Mouse (Mus musculus): ENCODE results near the gene Laptm4a. TPM values are rescaled to one million over a fixed set of nuclear protein-coding genes. Genes with fewer than 3 reads are reported as not detected.
"Not testable (repeated sequence)": the region's sequence is repeated elsewhere in the genome, so short reads cannot be mapped to it uniquely, and the experiment has no call there.

Gene Laptm4a
- polyA plus RNA-seq, 1 experiment from 2014 or later: 336 TPM

- peak overlapping the region; percentile 99 for H3K27ac ChIP-seq (ENCODE audit: low read length)
- H3K9ac ChIP-seq (ENCODE audit: low read length): peak overlapping the region; percentile 95
- H3K9me3 ChIP-seq (ENCODE audit: control insufficient read depth, low read length): no peaks in the 10 kb centered on the region
- 2% methylated on average over 30 of the region's 30 CpGs for WGBS
- no peak for ATAC-seq (ENCODE audit: low read depth)
- H3K36me3 ChIP-seq (ENCODE audit: control insufficient read depth, insufficient read depth, low read length): no peaks in the 10 kb centered on the region
- peaks cover 18% of the 10 kb centered on the region for H3K4me1 ChIP-seq (replicated peaks; ENCODE audit: control insufficient read depth, insufficient read depth, low read length)
- no peaks in the 10 kb centered on the region for H3K27me3 ChIP-seq (ENCODE audit: control insufficient read depth, insufficient read depth, low read depth, low read length)
- H3K4me2 ChIP-seq (ENCODE audit: low read depth, low read length): peak overlapping the region; percentile 85
- peak overlapping the region; percentile 87 for H3K4me3 ChIP-seq (ENCODE audit: low read length)
Observed at GRCm38 (mm10) chr12:8922369-8923124, 1.1 kb downstream of the Laptm4a start.

GRCm38 (mm10) chr12:8923125-8923410 lies 1.6 kb downstream of the Laptm4a start:
- H3K4me1 ChIP-seq (replicated peaks; ENCODE audit: control insufficient read depth, insufficient read depth, low read length): peaks cover 18% of the 10 kb centered on the region
- peak overlapping the region; percentile 87 for H3K4me3 ChIP-seq (ENCODE audit: low read length)
- peak overlapping the region; percentile 95 for H3K9ac ChIP-seq (ENCODE audit: low read length)
- no peaks in the 10 kb centered on the region for H3K27me3 ChIP-seq (ENCODE audit: control insufficient read depth, insufficient read depth, low read depth, low read length)
- H3K36me3 ChIP-seq (ENCODE audit: control insufficient read depth, insufficient read depth, low read length): no peaks in the 10 kb centered on the region
- ATAC-seq (ENCODE audit: low read depth): no peak
- peak overlapping the region; percentile 99 for H3K27ac ChIP-seq (ENCODE audit: low read length)
- H3K4me2 ChIP-seq (ENCODE audit: low read depth, low read length): peak overlapping the region; percentile 85
- no peaks in the 10 kb centered on the region for H3K9me3 ChIP-seq (ENCODE audit: control insufficient read depth, low read length)
- 9% methylated on average over 5 of the region's 5 CpGs for WGBS

DNA sequence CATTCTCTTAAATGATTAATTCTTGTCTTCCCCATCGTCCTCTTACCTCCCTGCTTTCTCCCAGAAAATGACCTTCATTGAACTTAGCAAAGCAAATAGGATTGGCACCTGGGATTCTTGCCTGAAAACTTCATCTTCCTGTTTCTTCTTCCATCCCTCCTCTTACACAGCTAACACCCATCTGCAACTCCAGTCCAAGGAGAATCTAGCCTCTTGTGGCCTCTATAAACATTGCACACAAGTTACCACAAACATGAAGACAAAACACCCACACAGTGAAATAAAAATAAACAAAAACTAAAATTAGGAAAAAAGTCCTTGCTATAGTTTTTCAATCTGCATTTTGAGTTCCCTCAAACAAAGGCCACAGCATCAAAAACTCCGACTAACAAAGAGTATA lies 2.1 kb downstream of the Laptm4a start:
- Histone ChIP-seq H3K9ac (ENCODE audit: low read length) (no peak overlapping the region; the same call in 1 of the 2 replicates), H3K4me2 (ENCODE audit: low read depth, low read length) (peak overlapping the region; percentile 85), H3K27ac (ENCODE audit: low read length) (no peak overlapping the region; the same call in 1 of the 2 replicates), H3K36me3 (ENCODE audit: control insufficient read depth, insufficient read depth, low read length) (no peaks in the 10 kb centered on the region), H3K4me3 (ENCODE audit: low read length) (peak overlapping the region; percentile 87), H3K9me3 (ENCODE audit: control insufficient read depth, low read length) (no peaks in the 10 kb centered on the region), H3K27me3 (ENCODE audit: control insufficient read depth, insufficient read depth, low read depth, low read length) (no peaks in the 10 kb centered on the region), H3K4me1 (replicated peaks; ENCODE audit: control insufficient read depth, insufficient read depth, low read length) (peaks cover 19% of the 10 kb centered on the region)
- 35% methylated on average over 2 of the region's 2 CpGs for WGBS
- no peak for ATAC-seq (ENCODE audit: low read depth)

GRCm38 (mm10) chr12:8927652-8928051 lies 6.2 kb downstream of the Laptm4a start:
- Histone ChIP-seq H3K4me1 (replicated peaks; ENCODE audit: control insufficient read depth, insufficient read depth, low read length) (peaks cover 20% of the 10 kb centered on the region), H3K4me2 (ENCODE audit: low read depth, low read length) (no peak overlapping the region), H3K9ac (ENCODE audit: low read length) (no peak overlapping the region), H3K27me3 (ENCODE audit: control insufficient read depth, insufficient read depth, low read depth, low read length) (no peaks in the 10 kb centered on the region), H3K27ac (ENCODE audit: low read length) (no peak overlapping the region), H3K9me3 (ENCODE audit: control insufficient read depth, low read length) (no peaks in the 10 kb centered on the region), H3K36me3 (ENCODE audit: control insufficient read depth, insufficient read depth, low read length) (no peaks in the 10 kb centered on the region), H3K4me3 (ENCODE audit: low read length) (no peak overlapping the region)
- WGBS: 84% methylated on average over 3 of the region's 3 CpGs
- no peak for ATAC-seq (ENCODE audit: low read depth)

GRCm38 (mm10) chr12:8928766-8929165 lies 7.3 kb downstream of the Laptm4a start:
- Histone ChIP-seq H3K9ac (ENCODE audit: low read length) (no peak overlapping the region), H3K4me3 (ENCODE audit: low read length) (no peak overlapping the region), H3K4me2 (ENCODE audit: low read depth, low read length) (no peak overlapping the region), H3K27ac (ENCODE audit: low read length) (no peak overlapping the region), H3K36me3 (ENCODE audit: control insufficient read depth, insufficient read depth, low read length) (peaks cover 4% of the 10 kb centered on the region), H3K9me3 (ENCODE audit: control insufficient read depth, low read length) (no peaks in the 10 kb centered on the region), H3K4me1 (replicated peaks; ENCODE audit: control insufficient read depth, insufficient read depth, low read length) (peaks cover 12% of the 10 kb centered on the region), H3K27me3 (ENCODE audit: control insufficient read depth, insufficient read depth, low read depth, low read length) (no peaks in the 10 kb centered on the region)
- no peak for ATAC-seq (ENCODE audit: low read depth)
- 68% methylated on average over 4 of the region's 4 CpGs for WGBS

GRCm38 (mm10) chr12:8931083-8931482 lies 9.6 kb downstream of the Laptm4a start:
- 0 out of 2 replicates have a peak, but pooled peaks cover 4% of the 10 kb centered on the region for H3K4me1 ChIP-seq (replicated peaks; ENCODE audit: control insufficient read depth, insufficient read depth, low read length)

GRCm38 (mm10) chr12:8935349-8935748 lies 13.9 kb downstream of the Laptm4a start:
- Histone ChIP-seq H3K27ac (ENCODE audit: low read length) (no peak overlapping the region), H3K9me3 (ENCODE audit: control insufficient read depth, low read length) (no peaks in the 10 kb centered on the region)
- WGBS: 73% methylated on average over 5 of the region's 5 CpGs

More at GRCm38 (mm10) chr12:8931083-8931482, 9.6 kb downstream of the Laptm4a start:
- no peaks in the 10 kb centered on the region for H3K27me3 ChIP-seq (ENCODE audit: control insufficient read depth, insufficient read depth, low read depth, low read length)
- ATAC-seq (ENCODE audit: low read depth): no peak
- no peak overlapping the region for H3K4me3 ChIP-seq (ENCODE audit: low read length)
- peaks cover 22% of the 10 kb centered on the region for H3K36me3 ChIP-seq (ENCODE audit: control insufficient read depth, insufficient read depth, low read length)
- H3K27ac ChIP-seq (ENCODE audit: low read length): no peak overlapping the region
- H3K9me3 ChIP-seq (ENCODE audit: control insufficient read depth, low read length): no peaks in the 10 kb centered on the region
- no peak overlapping the region for H3K4me2 ChIP-seq (ENCODE audit: low read depth, low read length)
- H3K9ac ChIP-seq (ENCODE audit: low read length): no peak overlapping the region
- WGBS: 79% methylated on average over 4 of the region's 4 CpGs

DNA sequence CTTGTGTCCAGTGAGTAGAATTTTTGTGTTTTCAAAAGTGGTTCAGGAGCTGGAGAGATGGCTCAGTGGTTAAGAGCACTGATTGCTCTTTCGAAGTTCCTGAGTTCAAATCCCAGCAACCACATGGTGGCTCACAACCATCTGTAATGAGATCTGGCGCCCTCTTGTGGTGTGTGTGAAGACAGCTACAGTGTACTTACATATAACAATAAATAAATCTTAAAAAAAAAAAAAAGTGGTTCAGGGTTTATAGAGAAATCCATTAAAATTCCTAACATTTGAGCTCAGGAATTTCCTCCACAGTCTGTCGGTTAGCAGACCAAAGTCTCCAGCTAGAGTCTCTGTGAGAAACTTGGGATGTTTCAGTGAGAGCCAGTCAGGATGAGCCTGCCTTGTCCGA lies 14.7 kb downstream of the Laptm4a start:
- 66% methylated on average over 4 of the region's 4 CpGs for WGBS
- not testable (repeated sequence) for ATAC-seq (ENCODE audit: low read depth)

More at GRCm38 (mm10) chr12:8935349-8935748, 13.9 kb downstream of the Laptm4a start:
- H3K4me3 ChIP-seq (ENCODE audit: low read length): no peak overlapping the region
- no peak for ATAC-seq (ENCODE audit: low read depth)
- H3K36me3 ChIP-seq (ENCODE audit: control insufficient read depth, insufficient read depth, low read length): peaks cover 54% of the 10 kb centered on the region
- H3K4me2 ChIP-seq (ENCODE audit: low read depth, low read length): no peak overlapping the region
- H3K9ac ChIP-seq (ENCODE audit: low read length): no peak overlapping the region
- no peaks in the 10 kb centered on the region for H3K27me3 ChIP-seq (ENCODE audit: control insufficient read depth, insufficient read depth, low read depth, low read length)
- H3K4me1 ChIP-seq (replicated peaks; ENCODE audit: control insufficient read depth, insufficient read depth, low read length): no peaks in the 10 kb centered on the region

GRCm38 (mm10) chr12:8939490-8939889 lies 18.0 kb downstream of the Laptm4a start:
- Histone ChIP-seq H3K9ac (ENCODE audit: low read length) (no peak overlapping the region), H3K4me3 (ENCODE audit: low read length) (no peak overlapping the region), H3K27ac (ENCODE audit: low read length) (no peak overlapping the region), H3K27me3 (ENCODE audit: control insufficient read depth, insufficient read depth, low read depth, low read length) (no peaks in the 10 kb centered on the region), H3K4me1 (replicated peaks; ENCODE audit: control insufficient read depth, insufficient read depth, low read length) (no peaks in the 10 kb centered on the region), H3K36me3 (ENCODE audit: control insufficient read depth, insufficient read depth, low read length) (peaks cover 47% of the 10 kb centered on the region), H3K9me3 (ENCODE audit: control insufficient read depth, low read length) (no peaks in the 10 kb centered on the region), H3K4me2 (ENCODE audit: low read depth, low read length) (no peak overlapping the region)
- WGBS: 95% methylated on average over 4 of the region's 4 CpGs
- ATAC-seq (ENCODE audit: low read depth): no peak

More for the DNA sequence above, 14.7 kb downstream of the Laptm4a start:
- H3K27ac ChIP-seq (ENCODE audit: low read length); H3K4me1 ChIP-seq (replicated peaks; ENCODE audit: control insufficient read depth, insufficient read depth, low read length); H3K9me3 ChIP-seq (ENCODE audit: control insufficient read depth, low read length); H3K9ac ChIP-seq (ENCODE audit: low read length); H3K4me2 ChIP-seq (ENCODE audit: low read depth, low read length); H3K27me3 ChIP-seq (ENCODE audit: control insufficient read depth, insufficient read depth, low read depth, low read length); H3K4me3 ChIP-seq (ENCODE audit: low read length): not testable (repeated sequence)
- peaks cover 54% of the 10 kb centered on the region for H3K36me3 ChIP-seq (ENCODE audit: control insufficient read depth, insufficient read depth, low read length)

Measured in lung, embryonic 16.5 days (tissue).